Mouse (Mus musculus) frontal cortex, postnatal 25 days (tissue): ENCODE data around the gene Spdye4b.
A peak's percentile ranks its signal among the peaks of the same experiment; 100 is the strongest.

ENCODE experiments used
- DNase-seq, 2 experiments: peaks; one replicate each; pipeline ENCODE4 v3.0.0; 2022; ENCODE audit warnings: low spot score in 2 of 2

The Spdye4b gene

DNA sequence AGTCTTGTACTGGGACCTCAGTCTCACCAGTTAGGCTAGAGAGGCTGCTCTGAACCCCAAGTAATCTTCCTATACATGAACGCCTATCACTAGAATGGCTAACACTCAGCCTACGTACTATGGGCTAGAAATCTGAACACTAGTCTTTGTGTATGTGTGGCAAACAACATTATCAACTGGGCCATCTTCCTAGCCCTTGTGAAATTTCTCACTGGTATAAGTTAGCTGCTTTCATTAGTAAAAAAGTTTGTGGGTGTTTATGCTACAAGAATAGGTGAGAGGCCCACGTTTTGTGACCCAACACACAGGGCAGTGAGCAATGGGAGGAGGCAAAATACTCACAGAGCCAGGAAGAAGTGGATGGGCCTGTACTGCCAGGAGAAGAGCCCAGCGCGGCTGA lies 40.2 kb downstream of the Spdye4b start:
- DNase-seq, result no peak

DNA sequence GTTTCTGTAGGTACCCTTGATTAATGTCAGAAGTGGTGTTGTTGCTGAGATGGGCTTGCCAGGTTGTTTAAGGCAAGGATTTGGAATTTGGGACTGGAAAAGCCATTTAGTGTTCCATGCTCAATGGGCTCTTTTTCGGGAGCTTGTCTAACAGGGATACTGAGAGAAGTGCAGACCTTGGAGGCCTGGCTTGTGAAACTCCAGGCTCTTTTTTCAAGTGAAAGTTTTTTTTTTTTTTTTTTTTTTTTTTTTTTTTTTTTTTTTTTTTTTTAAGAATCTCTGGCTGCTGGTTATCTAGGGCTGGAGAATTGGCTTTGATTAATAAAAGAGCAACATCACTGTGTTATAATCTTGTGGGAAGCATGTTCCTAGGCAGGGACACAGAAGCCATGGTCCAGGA lies 41.5 kb downstream of the Spdye4b start:
- DNase-seq, result no peak

DNA sequence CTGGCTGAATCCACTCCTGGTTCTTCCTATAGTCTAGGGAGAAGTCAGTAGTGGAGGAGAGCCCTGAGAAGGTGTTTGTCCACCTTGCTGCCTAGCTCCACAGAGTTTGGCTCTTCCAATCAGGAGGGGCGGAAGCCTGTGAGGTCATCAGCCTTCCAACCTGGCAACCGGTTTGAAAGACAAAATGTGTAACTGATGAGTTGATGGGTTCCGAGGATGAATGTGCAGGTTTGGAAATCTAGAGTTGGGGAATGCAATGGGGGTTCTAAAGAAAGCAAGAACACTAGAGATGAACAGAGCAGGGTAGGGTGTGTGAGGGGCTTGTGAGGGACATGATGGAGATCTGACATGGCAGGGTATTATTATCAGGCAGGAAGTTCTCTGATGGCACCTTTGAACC lies 46.0 kb downstream of the Spdye4b start, which contains the start of gene Spdye4a:
Spdye4a (minus strand) TSS at position 101 of the 400 bp plus-strand sequence.
- DNase-seq, result no peak

DNA sequence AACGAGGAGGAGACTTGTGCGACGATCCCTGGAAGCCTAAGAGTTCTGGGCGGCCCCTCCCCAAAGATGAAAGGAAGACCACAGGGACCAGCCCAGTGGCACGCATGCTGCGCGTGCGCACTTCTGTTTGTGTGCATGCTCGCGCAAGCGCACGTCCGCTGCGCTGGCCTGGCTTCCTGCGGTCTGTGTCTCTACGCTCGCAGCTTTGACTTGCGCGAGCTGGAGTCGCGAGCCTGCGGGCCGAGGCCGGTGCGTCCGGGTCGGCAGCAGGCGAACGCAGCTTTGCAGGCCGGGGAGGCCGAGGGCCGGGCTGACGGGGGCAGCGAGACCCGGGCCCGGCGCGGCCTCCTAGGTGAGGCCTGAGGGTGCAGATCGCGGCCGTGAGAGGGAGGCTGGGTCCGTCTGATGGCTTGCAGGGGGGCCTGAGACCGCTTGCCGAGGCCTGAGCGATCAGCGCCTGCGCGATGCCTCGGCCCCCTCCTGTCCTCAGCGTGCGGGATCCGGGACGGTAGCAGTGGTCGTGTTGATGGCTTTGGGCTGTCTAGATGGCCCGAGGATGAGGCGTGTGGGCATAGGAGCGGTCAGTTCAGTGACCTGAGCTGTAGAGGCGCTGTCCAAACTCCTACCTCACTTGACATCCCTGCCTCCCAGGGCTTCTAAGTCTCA lies 54.3 kb downstream of the Spdye4b start, which contains the start of gene Zfp12:
Zfp12 (plus strand) TSS at position 136 of the 666 bp plus-strand sequence.
- DNase-seq, result peak; percentile 90 to 94

DNA sequence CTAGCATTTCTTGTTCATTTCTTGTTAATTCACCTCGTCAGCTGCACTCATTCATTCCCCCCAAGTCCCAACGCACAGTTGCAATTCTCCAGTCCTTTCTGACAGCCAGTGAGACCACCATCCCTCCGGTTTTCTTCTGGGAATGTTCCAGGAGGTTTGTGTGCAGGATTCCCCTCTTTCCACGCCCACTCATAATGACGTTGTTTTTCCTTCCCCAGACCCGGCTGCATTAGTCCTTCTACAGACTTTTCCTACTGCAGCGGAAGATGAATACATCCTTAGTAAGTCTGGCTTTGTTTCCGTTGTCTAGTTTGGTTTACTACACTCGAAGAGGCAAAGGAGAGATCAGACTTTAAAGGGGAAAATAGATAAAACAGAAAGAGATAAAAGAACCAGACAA lies 55.2 kb downstream of the Spdye4b start:
- no peak for DNase-seq

DNA sequence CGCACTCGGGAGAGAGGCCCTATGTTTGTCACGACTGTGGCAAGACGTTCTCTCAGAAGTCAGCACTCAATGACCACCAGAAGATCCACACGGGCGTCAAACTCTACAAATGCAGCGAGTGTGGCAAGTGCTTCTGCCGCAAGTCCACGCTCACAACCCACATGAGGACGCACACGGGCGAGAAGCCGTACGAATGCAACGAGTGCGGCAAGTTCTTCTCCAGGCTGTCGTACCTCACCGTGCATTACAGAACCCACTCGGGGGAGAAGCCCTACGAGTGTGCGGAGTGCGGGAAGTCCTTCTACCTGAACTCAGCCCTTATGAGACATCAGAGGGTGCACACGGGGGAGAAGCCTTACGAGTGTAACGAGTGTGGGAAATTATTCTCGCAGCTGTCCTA lies 64.1 kb downstream of the Spdye4b start:
- no peak for DNase-seq

DNA sequence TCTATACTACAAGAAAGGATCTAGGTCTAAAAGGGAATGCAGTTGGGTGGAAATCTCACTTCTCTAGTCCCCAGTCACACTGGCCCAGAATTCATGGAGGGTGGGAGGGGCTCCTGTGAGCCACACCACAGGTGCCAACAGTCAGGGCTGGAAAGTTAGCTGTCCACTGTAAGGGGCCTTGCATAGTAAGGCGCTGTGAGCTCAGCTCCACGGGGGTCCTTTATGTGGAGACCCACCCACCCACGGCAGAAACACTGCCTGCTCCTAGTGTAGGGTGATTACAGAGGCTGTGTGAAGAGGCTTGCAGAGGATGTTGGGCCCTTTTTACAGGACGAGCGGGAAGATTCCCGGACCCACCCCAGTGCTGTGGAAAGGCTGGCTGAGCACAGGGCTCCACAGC lies 71.2 kb downstream of the Spdye4b start:
- DNase-seq, result no peak

DNA sequence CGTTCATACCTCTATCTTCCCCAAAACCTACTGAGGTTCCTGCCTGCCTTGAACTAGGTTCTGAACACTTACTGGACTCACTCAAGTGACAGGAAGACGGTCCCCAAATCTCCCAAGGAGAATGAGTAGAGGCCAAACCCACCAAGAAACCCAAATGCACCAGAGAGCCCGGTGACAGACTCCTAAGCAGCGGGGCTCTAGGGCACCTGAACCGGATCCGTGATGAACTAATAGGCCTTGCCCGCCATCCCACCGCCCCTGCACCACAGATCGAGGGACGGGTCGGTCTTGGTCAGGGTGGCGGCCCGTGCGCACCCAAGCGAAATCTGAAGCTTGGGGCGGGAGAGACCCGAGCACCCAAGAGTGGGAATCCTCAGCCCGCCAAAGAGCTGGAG lies 72.0 kb downstream of the Spdye4b start:
- DNase-seq, result no peak

DNA sequence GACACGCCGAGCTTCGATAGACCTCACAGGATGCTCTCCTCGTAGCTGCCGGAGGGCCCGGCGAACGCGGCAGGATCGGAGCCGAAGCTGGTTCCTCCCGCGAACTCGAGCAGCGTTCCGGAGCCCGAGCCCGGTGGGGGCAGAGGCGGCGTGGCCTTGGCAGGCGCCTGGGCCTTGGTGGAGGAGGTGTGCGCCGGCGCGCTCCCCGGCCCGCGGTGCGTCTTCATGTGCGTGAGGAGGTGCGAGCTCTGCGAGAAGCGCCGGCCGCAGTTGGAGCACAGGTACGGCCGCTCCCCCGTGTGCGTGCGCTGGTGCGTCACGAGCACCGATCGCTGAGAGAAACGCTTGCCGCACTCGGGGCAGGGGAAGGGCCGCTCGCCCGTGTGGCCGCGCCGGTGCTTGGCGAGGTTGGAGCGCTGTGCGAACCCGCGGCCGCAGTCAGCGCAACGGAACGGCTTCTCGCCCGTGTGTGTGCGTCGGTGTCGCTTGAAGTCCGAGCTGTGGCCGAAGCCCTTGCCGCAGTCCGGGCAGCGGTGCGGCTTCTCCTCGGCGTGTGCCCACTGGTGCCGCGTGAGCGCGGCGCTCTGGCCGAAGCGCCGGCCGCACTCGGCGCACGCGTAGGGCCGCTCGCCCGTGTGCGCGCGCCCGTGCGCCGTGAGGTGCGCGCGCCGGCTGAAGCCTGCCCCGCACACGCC lies 72.5 kb downstream of the Spdye4b start:
- no peak for DNase-seq

DNA sequence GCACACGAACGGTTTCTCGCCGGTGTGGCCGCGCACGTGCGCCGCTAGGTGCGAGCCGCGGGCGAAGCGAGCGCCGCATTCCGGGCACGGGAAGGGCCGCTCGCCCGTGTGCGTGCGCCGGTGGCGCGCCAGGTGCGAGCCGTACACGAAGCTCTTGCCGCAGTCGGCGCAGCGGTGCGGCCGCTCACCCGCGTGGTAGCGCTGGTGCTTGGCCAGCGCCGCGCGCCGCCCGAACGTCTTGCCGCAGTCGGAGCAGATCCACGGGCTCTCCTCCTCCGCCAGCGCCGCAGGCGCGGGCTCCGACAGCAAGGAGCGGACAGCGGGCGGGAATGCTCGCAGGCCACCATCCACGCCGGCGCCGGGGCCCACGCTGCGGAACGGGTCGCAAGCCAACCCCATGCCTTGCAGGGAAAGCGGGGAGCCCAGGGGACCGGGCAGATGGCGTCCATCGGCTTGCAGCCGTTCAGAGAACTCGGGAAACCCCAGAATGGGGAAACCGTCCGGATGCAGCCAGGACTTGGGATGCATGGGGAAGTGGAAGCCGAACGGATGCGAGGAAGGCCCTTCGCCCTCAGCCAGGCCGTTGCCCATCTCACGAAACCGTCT lies 73.2 kb downstream of the Spdye4b start:
- DNase-seq, result no peak
